Mouse (Mus musculus): ENCODE measurements around the gene Efcab7. TPM values are rescaled to one million over a fixed set of nuclear protein-coding genes. Genes with fewer than 3 reads are reported as not detected.

The Efcab7 gene
- 10 to 100 TPM in 1 of 2 experiments, 1 to 10 TPM in 1; 4.7 to 12.5 TPM for total RNA-seq (2021)
- long read RNA-seq, experiment 1, result 0 reads
- long read RNA-seq, experiment 2, result 0 reads

DNA sequence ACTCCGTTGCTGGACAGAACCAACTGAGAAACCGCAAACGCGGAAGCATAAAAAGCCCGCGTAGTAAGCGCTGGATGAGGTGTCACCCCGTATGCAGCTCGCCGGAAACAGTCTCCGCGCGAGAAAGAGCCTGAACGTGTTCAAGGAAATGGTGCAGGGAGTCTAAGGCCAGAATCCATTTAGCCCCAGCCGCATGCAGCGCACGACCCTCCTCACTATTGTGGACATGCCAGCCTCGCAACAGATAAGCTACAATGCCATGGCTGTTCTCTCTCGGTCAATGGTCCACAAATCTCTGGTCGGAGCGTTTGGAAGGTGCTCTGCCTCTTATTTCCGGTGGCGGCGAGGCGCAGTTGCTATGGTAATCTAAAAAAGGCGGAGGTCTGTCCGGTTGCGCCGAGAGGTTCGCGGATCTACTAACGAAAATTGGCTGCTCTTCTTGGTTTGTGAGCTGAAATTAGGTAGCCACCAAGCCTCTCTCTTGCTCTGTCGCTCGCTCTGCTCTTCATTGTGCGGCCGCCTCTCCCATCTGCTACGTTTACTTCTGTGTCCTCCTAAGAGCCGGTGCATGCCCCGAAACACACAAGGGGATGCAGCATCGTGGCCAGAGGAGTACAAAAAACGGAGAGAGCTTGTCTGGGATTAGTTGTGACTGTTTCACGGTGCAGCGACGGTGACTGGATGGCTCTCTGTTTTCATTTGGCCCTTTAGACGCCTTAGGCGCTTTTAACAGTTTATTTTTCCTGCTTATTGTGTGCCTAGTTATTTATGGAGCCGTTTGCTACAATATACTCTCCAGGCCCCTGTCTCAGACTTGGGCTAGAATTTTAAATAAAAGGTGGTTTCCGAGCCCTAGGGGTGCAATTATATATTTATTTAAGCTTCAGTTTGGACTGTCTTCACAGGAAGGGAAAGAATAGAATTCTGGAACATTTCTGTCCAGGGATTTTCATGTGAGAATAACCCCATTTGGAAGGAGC lies at the start of gene Efcab7:
Gene Efcab7 (plus strand): TSS at position 105 of the 980 bp plus-strand sequence.
- DNase-seq (ENCODE audit: low spot score in 2 of 2), result peak; percentile 91 to 92

- DNase-seq (ENCODE audit: low spot score in 2 of 2), result no peak
Observed at GRCm38 (mm10) chr4:99792365-99792764, 36.6 kb upstream of the Efcab7 start.

DNA sequence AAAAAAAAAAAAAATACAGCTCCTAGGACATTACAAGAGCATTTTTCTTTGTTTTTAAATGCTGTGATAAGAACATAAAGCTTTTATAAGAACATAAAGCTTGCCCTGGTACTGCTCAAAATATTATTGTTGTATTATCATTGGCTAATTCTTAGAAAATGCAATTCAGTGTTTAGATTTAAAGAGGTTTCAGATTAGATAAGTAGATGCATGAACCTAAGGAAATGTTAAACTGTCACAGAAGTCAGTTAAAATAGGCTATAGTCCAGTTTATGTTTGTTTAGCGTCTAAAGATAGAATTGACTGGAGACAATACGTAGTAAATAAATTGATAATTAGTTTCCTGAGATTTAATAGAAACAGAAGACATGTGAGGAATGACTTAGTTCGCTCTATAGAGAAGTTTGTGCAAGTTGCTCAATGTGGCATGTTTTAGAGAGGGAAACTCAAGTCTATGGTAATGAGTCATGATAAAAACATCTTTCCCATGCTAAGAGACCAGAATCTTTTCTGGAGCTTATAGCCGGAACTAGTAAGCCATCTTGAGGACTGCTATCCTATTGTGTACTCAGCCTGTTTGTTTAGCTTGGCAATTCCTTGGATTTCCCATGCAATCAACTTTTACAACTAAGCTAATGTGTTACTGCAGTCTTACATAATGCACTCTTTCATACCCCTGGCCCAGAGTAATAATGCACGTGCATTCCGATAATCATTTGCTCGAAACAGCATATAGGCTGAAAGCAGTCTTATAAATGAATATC lies 12.1 kb upstream of the Efcab7 start:
- DNase-seq (ENCODE audit: low spot score in 2 of 2), result no peak

- no peak for DNase-seq (ENCODE audit: low spot score in 2 of 2)
Observed at GRCm38 (mm10) chr4:99828337-99828736, 661 bp upstream of the Efcab7 start.

DNA sequence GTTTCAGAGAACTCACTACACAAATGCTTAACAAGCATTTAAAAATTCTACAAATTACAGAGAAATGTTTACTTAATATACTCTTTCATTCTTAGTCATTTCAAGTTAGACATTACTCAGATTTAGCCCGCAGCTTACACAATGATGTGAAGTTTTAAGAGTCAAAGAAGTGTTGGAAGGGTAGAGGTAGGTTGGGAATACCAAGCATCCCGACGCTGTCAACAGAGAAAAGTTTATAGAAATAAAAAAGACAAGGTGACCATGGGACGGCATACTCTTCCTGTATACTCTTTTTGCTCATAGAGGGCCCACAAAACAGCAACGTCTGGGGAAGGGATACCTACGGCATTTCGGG lies 282 bp upstream of the Efcab7 start:
- DNase-seq (ENCODE audit: low spot score in 2 of 2), result no peak

DNA sequence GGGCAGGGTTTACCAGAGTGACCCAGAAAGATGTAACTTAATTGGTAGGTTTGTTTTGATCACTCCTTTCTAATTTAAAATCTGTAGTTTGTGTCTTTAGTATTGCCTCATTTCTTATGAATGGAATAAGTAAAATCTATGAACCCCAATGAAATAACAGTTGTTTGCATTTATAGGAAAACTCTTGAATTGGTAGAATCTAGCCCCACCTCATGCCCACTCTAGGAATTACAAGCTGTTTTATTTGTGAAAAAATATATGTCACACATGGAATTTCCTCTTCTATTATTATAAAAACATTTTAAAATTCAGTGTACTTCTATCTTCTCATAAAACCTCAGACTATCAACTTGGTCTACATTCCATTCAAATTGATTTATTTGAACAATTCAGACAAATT lies 52.9 kb downstream of the Efcab7 start:
- DNase-seq (ENCODE audit: low spot score in 2 of 2), result peak in 1 of 2 experiments; percentile 47

DNA sequence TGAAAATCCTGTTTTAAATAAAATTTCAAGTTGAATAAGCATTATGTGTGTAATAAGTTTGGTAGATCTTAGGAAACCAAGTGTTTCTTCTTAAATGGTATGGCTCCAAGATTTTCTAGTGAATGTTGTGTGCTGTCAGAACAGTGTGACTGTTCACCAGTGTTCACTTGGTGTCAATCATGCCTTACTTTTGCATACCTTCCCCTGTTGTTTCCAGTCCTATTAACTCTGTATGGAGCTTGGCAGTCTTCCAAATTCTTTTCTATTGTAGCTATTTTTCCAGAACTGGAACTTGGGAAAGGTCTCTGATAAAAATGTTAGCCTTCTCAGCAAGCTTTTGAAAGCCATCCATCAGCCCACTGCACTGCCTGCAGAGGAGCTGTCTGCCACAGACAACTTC lies 53.4 kb downstream of the Efcab7 start:
- DNase-seq (ENCODE audit: low spot score in 2 of 2), result no peak

DNA sequence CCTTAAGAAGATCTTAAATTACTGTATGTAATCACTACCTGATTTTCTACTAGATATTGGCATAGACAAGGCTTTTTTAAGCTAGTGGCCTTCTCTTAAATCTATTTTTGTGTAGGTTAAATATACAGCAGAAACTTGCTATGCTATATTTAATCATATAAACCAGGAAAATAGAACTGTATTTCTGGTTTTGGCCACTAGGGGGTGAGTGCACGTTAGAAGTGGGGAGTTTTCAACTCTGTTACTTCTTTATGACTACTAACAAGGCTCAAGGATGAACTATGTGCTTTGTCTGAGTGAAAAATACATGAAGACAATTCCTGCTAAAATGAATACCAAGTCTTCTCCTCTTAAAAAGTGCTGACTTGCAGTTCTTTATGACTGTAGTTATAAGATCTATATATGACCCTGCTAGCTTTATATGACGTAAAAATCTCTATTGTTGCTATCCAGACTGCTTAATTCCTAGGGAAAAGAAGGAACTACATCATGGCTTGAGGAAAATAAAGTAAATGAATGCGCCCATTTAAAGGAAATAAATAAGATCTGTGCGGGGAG lies 85.0 kb downstream of the Efcab7 start:
- no peak for DNase-seq (ENCODE audit: low spot score in 2 of 2)

DNA sequence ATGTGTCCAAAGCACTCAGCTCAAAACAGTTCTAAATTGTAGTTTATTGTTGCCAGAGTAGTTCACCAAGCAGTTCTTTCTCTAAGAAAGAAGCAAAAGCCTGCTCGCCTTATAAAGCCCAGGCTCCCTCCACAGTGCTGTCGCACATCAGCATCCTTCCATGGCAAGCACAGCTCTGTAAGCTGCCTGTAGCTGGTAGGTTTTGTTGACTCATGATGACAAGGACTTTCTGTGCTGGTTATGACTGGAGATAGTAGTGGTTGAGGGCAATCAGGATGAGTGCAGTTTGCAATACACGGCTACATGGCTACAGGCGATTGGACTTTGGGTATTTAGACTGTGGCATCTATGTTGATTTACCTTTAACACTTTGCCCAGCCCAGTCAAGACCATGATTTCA lies 97.4 kb downstream of the Efcab7 start:
- no peak for DNase-seq (ENCODE audit: low spot score in 2 of 2)

- no peak for DNase-seq (ENCODE audit: low spot score in 2 of 2)
Observed at GRCm38 (mm10) chr4:99928521-99928920, 99.5 kb downstream of the Efcab7 start.

DNA sequence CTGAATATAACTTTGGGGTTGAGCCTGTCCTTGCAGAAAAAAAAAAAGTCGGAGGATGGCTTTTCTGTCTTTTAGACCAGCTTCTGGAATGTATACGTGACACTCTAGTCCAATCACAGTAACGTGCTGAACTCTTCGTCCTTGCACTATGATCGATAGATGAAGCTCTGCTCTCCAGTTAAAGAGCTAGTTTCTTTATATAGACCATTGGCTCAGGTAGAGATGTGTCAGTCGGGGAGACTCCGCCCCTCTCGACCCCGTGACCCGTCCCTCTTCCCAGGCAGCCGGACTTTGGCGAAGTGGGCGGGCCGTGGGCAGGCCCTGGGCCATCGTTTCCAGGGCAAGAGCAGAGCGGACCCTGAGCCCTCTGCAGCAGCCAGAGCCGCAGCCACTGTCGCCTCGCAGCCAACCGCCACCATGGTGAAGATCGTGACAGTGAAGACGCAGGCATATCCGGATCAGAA lies 100.2 kb downstream of the Efcab7 start, which contains the start of gene Pgm1:
Gene Pgm1 (plus strand): TSS at position 266 of the 464 bp plus-strand sequence.
- peak in 1 of 2 experiments; percentile 72 for DNase-seq (ENCODE audit: low spot score in 2 of 2)

- DNase-seq (ENCODE audit: low spot score in 2 of 2), result peak; percentile 60 to 79
Observed at GRCm38 (mm10) chr4:99929613-99930517, 100.9 kb downstream of the Efcab7 start, which contains the start of gene Itgb3bp. Gene Itgb3bp, minus strand, starts transcription at chr4:99929813.

DNA sequence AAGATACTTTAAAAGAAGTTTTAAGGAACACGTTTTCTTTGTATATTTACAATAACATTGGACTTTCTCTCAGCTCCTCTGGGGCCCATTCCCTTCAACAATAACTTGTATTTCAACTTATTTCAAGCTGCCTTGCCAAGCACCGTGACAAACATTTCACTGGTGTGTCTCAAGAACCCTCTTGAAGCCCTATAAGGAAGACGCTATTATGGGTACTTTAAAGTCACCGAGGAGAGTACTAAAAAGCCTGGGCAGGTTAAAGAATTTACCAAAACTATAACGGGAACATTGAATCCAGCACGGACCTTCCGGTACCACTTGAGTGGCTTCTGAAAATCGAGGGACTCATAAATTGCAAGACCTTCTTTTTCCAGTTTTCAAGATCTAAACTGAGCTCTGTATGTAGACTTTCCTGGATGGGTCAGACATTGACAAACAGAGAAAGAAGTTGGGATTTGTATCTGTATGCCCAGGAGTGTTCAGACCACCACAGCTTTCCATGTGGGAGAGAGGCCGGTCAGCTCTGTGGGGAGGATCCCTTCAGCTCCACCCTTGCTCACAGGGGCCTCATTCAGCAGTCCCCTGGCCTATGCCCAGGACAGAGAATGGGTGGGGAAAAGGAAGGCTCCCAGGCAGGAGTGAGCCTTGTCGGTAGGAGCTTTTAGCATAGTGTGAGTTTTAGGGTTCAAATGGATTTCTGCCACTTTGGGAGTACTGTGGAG lies 101.7 kb downstream of the Efcab7 start:
- no peak for DNase-seq (ENCODE audit: low spot score in 2 of 2)

- no peak for DNase-seq (ENCODE audit: low spot score in 2 of 2)
Observed at GRCm38 (mm10) chr4:99931240-99931580, 102.2 kb downstream of the Efcab7 start.

GRCm38 (mm10) chr4:99931807-99932206 lies 102.8 kb downstream of the Efcab7 start:
- no peak for DNase-seq (ENCODE audit: low spot score in 2 of 2)

DNA sequence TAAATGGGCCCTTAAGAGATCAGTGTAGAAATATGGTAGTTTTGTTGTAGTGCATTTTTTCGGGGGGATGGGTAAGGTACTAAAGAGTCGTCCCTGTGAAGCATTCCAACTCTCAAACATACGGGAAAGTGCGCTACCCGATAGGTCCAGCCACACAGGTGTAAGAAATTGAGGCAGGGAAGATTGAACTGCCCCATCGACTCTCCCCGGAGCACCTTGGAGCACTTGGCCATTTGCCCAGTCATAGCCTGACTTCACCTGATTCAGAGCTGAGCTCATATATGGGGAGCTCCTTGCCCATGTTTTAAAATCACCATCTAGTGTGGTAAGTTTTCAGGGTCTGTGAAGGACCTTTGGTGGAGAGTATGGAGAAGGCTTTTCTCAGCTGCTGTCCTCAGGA lies 105.9 kb downstream of the Efcab7 start:
- no peak for DNase-seq (ENCODE audit: low spot score in 2 of 2)

DNA sequence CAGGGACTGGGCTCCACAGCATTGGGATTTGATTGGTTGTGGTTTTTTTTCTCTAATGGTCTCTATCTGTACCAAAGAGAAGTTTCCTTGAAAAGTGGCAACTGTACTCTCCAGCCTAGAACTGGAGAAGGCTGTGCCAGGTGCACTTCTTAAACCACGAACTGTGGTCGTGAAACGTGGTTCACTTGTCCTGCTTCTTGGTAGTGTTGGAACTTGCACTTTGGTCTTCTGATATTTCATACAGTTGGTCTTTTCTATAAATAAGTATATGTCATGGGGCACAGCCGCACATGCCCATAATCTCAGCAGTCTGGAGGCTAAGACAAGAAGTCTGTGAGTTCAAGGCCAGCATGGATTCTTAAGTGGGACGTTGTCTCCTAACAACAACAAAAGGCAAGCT lies 107.3 kb downstream of the Efcab7 start:
- DNase-seq (ENCODE audit: low spot score in 2 of 2), result no peak

DNA sequence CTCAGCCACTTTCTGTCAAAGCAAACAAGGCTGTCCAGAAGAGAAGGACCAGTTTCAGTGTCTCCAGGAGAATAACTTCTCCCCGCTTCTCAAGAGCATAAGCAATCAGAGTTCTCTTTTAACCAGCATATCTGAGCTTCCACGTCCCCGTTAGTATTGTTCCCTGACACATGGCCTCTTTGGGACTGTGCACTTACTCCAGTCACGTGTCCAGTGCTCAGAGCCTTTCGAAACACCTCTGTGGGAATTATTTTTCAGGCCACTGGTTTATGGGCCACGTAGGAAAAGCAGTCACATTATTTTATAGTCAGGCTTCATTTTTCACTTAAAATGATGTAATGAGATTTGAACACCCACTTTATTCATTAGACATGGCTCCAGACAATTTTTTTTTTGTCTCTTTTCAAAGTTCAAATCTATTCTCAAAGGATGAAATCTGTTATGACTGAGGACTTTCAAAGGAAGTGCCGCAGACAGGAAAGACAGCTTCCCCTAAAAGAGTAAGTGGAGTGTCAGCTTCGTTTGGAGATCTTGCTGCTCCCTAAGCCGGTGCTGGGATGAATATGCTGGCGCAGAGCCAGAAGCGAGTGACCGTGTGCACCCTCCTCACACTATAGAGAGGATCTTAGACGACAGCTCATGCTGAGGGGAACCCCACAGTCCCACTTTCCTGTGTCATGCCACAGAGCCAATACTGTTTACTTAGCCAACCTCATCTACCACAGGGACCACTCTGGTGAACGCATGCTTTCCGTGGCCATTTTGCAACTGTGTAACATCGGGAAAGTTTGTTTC lies 110.9 kb downstream of the Efcab7 start:
- DNase-seq (ENCODE audit: low spot score in 2 of 2), result no peak
